Mouse (Mus musculus): ENCODE results near the gene Tor4a. TPM values are rescaled to one million over a fixed set of nuclear protein-coding genes. Genes with fewer than 3 reads are reported as not detected.

The Tor4a gene
- polyA plus RNA-seq, 1 experiment from 2014 or later, result 3.1 TPM

DNA sequence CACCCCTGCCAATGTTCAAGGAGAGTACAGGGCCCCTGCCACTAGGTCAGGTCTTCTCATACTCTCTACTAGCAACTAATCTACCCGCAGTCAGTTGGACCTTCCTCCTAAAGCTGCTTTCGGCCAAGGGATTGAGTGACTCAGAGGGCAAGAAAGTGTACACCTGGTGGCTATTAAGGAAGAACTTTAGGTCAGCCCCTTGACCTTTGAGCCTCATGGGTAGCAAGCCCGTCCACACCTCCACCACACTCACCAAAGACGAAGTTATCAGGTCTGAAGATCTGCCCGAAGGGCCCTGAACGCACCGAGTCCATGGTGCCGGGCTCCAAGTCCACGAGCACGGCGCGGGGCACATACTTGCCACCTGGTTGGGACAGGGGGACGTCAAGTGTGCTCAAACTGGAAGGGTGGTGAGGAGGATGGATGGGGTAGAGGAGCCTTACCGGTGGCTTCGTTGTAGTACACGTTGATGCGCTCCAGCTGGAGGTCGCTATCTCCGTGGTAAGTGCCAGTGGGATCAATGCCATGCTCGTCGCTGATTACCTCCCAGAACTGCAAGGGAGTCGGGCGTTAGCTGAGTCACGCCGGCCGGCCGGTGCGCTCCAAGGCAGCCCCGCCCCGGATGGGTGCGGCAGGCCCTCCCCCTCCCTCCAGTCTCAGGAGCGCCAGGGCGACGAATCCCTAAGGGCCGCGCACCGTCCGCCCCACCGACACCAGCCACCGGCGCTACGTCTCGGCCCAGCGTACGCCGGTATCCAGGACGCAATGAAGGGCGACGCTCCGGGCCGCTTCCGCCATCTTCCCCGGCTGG is 27.2 kb upstream of the Tor4a start:
- DNase-seq (ENCODE audit: low spot score), result peak; percentile 36
- peak overlapping the region; percentile 93 for H3K4me2 ChIP-seq (ENCODE audit: low read depth, severe bottlenecking)
- 1% methylated on average over 53 of the region's 53 CpGs for WGBS
- H3K9me3 ChIP-seq (ENCODE audit: control insufficient read depth, low read length), result no peaks in the 10 kb centered on the region
- ATAC-seq (ENCODE audit: insufficient number of reproducible peaks, low FRiP score, low TSS enrichment, low read depth), result peak; percentile 16
- peak overlapping the region; percentile 82 for H3K9ac ChIP-seq (ENCODE audit: low read length)
- no peaks in the 10 kb centered on the region for H3K27me3 ChIP-seq (ENCODE audit: control insufficient read depth, insufficient read depth, low read length)
- peaks cover 8% of the 10 kb centered on the region for H3K4me1 ChIP-seq (ENCODE audit: control insufficient read depth, insufficient read depth, low read length)
- H3K27ac ChIP-seq (replicated peaks; ENCODE audit: low read depth, low read length), result peak overlapping the region; percentile 88
- peaks cover 2% of the 10 kb centered on the region; the same call in 1 of the 2 replicates for H3K36me3 ChIP-seq (ENCODE audit: control insufficient read depth, insufficient read depth, low read length)
- H3K4me3 ChIP-seq (ENCODE audit: low read depth, low read length), result peak overlapping the region; percentile 85

DNA sequence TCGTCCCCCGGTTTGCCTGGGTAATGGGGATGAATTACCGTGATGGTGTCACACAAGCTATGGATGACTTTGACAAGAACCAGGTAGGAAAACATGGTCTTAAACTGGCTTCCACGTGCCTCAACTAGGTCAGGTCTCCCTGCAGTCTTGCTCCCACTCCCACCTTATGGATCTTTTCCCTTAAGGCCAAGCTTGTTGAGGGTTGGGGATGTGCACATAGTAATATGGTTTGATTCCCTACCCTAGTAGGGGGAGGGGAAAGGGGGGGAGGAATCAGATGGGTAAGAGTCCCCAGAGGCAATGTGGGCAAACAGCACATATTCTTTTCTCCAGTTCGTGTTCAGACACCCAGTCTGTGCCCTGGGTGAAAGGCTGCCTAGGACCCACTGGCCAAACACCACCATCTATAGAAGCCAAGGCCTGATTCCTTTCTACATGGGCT is 24.7 kb upstream of the Tor4a start:
- no peak overlapping the region for H3K9ac ChIP-seq (ENCODE audit: low read length)
- peaks cover 8% of the 10 kb centered on the region for H3K4me1 ChIP-seq (ENCODE audit: control insufficient read depth, insufficient read depth, low read length)
- no peak overlapping the region for H3K27ac ChIP-seq (replicated peaks; ENCODE audit: low read depth, low read length)
- peaks cover 2% of the 10 kb centered on the region; the same call in 1 of the 2 replicates for H3K36me3 ChIP-seq (ENCODE audit: control insufficient read depth, insufficient read depth, low read length)
- no peaks in the 10 kb centered on the region for H3K9me3 ChIP-seq (ENCODE audit: control insufficient read depth, low read length)
- no peak for ATAC-seq (ENCODE audit: insufficient number of reproducible peaks, low FRiP score, low TSS enrichment, low read depth)
- H3K4me3 ChIP-seq (ENCODE audit: low read depth, low read length), result no peak overlapping the region
- WGBS, result 69% methylated on average over 5 of the region's 5 CpGs
- no peak for DNase-seq (ENCODE audit: low spot score)
- H3K27me3 ChIP-seq (ENCODE audit: control insufficient read depth, insufficient read depth, low read length), result no peaks in the 10 kb centered on the region
- no peak overlapping the region for H3K4me2 ChIP-seq (ENCODE audit: low read depth, severe bottlenecking)

DNA sequence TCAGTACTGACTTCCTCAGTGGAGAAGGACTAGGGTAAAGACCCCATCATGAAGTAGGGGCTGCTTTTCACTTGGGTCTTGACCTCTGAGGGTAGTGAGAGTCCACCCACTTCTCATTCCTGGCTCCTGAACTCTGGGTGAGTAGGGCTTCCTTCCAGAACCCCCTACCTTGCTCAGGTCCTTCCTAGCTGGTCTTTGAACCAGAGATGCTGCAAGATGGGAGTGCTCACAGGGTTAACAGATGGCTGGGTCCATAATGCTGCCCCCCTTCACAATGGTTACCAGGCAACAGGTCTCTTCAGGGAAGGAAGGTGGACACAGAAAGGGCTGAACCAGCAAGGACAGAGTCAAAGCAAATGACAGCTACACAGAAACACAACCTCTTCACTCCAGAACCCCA is 21.8 kb upstream of the Tor4a start, which contains the start of gene Fam166a:
TSS of gene Fam166a (plus strand) at position 301 of the 400 bp plus-strand sequence.
- peaks cover 3% of the 10 kb centered on the region; the same call in 1 of the 2 replicates for H3K4me1 ChIP-seq (ENCODE audit: control insufficient read depth, insufficient read depth, low read length)
- no peak within 1 kb of the TSS for H3K4me2 ChIP-seq (ENCODE audit: low read depth, severe bottlenecking)
- DNase-seq (ENCODE audit: low spot score) (no peak), ATAC-seq (ENCODE audit: insufficient number of reproducible peaks, low FRiP score, low TSS enrichment, low read depth) (no peak)
- no peak within 1 kb of the TSS for H3K4me3 ChIP-seq (ENCODE audit: low read depth, low read length)
- no peak within 1 kb of the TSS for H3K9ac ChIP-seq (ENCODE audit: low read length)
- H3K27ac ChIP-seq (replicated peaks; ENCODE audit: low read depth, low read length), result no peak within 1 kb of the TSS
- H3K36me3 ChIP-seq (ENCODE audit: control insufficient read depth, insufficient read depth, low read length), result peaks cover 2% of the 10 kb centered on the region; the same call in 1 of the 2 replicates
- no peaks in the 10 kb centered on the region for H3K9me3 ChIP-seq (ENCODE audit: control insufficient read depth, low read length)
- no peaks in the 10 kb centered on the region for H3K27me3 ChIP-seq (ENCODE audit: control insufficient read depth, insufficient read depth, low read length)

DNA sequence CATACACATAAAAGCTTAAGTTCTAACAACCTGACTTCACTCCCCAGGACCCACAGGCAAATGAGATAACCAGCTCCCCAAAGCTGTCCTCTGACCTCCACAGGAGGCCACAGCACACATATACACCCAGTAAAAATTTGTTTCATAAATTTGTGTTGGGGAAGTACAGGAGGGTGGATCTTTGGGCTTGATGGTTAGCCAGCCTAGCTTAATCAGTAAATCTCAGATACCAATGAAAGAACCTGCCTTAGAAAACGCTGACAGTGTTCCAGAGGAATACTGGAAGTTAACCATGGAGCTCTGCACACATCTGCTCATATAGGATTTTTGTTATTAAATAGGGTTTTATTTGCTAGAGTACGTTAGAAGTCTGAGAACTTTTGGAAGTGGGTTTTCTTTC is 21.0 kb upstream of the Tor4a start:
- H3K27me3 ChIP-seq (ENCODE audit: control insufficient read depth, insufficient read depth, low read length), result no peaks in the 10 kb centered on the region
- no peaks in the 10 kb centered on the region for H3K9me3 ChIP-seq (ENCODE audit: control insufficient read depth, low read length)
- WGBS, result 60% methylated on average over 2 of the region's 2 CpGs
- no peak for DNase-seq (ENCODE audit: low spot score)
- H3K4me1 ChIP-seq (ENCODE audit: control insufficient read depth, insufficient read depth, low read length), result no peaks in the 10 kb centered on the region
- no peak overlapping the region for H3K4me3 ChIP-seq (ENCODE audit: low read depth, low read length)
- no peak overlapping the region for H3K27ac ChIP-seq (replicated peaks; ENCODE audit: low read depth, low read length)
- no peak for ATAC-seq (ENCODE audit: insufficient number of reproducible peaks, low FRiP score, low TSS enrichment, low read depth)
- no peak overlapping the region for H3K4me2 ChIP-seq (ENCODE audit: low read depth, severe bottlenecking)
- H3K36me3 ChIP-seq (ENCODE audit: control insufficient read depth, insufficient read depth, low read length), result peaks cover 2% of the 10 kb centered on the region; the same call in 1 of the 2 replicates
- H3K9ac ChIP-seq (ENCODE audit: low read length), result no peak overlapping the region

DNA sequence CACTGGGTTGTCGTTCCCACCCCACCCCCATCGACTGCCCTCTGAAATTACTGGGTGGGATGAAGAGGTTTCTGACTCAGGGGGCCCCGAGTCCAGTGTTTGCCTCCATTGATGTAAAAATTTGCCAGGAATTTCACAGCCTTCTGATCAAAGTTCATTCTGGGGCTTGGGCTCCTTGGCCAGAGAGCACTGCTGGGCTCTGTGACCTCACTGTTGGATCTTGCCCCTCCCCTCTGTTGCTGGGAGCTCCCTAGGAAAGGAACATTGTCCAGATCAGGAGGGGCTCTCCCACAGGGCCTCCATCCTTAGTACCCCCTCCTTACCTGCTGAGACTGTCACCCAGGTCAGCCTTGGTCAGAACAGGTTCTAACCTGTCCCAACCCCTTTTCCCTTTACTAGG is 17.8 kb upstream of the Tor4a start, which contains the start of gene Stpg3:
TSS of gene Stpg3 (minus strand) at position 194 of the 400 bp plus-strand sequence.
- Histone ChIP-seq H3K4me1 (ENCODE audit: control insufficient read depth, insufficient read depth, low read length) (peaks cover 10% of the 10 kb centered on the region), H3K9ac (ENCODE audit: low read length) (no peak within 1 kb of the TSS), H3K4me3 (ENCODE audit: low read depth, low read length) (no peak within 1 kb of the TSS), H3K4me2 (ENCODE audit: low read depth, severe bottlenecking) (no peak within 1 kb of the TSS), H3K27me3 (ENCODE audit: control insufficient read depth, insufficient read depth, low read length) (no peaks in the 10 kb centered on the region), H3K27ac (replicated peaks; ENCODE audit: low read depth, low read length) (no peak within 1 kb of the TSS), H3K36me3 (ENCODE audit: control insufficient read depth, insufficient read depth, low read length) (no peaks in the 10 kb centered on the region), H3K9me3 (ENCODE audit: control insufficient read depth, low read length) (no peaks in the 10 kb centered on the region)
- DNase-seq (ENCODE audit: low spot score) (no peak), ATAC-seq (ENCODE audit: insufficient number of reproducible peaks, low FRiP score, low TSS enrichment, low read depth) (no peak)
- 82% methylated on average over 3 of the region's 3 CpGs for WGBS

DNA sequence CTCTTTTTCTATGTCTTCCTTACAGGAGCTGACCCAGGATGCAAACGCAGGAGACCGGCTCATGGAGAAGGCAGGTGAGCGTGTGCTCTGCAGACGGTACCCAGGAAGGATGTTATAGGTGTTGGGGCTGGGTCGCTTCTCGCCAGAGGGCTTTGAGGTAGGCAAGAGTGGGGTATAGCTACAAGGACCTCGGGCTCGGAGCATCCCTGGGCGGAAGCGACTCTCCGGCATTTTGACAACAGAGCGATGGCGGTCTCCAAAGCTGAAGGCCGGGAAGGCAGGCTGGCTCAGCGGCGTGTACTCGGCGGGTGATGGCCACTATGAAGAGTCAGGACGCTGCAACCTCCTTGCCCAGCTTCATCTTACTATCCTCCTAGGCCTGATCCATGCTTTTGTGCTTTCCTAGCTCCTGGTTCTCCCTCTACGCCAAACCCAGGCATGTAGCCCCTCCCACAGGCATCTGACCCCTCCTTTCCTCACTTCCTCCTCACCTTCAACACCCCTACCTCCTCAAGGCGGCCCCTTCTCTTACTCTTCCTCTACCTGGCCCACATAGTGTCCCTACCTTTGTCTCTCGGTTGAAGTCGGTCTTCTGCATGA is 16.7 kb upstream of the Tor4a start:
- H3K36me3 ChIP-seq (ENCODE audit: control insufficient read depth, insufficient read depth, low read length), result 0 out of 2 replicates have a peak, but pooled peaks cover 2% of the 10 kb centered on the region
- H3K9me3 ChIP-seq (ENCODE audit: control insufficient read depth, low read length), result no peaks in the 10 kb centered on the region
- H3K4me1 ChIP-seq (ENCODE audit: control insufficient read depth, insufficient read depth, low read length), result peaks cover 10% of the 10 kb centered on the region
- WGBS, result 65% methylated on average over 23 of the region's 23 CpGs
- H3K27me3 ChIP-seq (ENCODE audit: control insufficient read depth, insufficient read depth, low read length), result no peaks in the 10 kb centered on the region
- H3K4me3 ChIP-seq (ENCODE audit: low read depth, low read length), result no peak overlapping the region
- DNase-seq (ENCODE audit: low spot score) (no peak), ATAC-seq (ENCODE audit: insufficient number of reproducible peaks, low FRiP score, low TSS enrichment, low read depth) (no peak)
- H3K4me2 ChIP-seq (ENCODE audit: low read depth, severe bottlenecking), result no peak overlapping the region
- H3K9ac ChIP-seq (ENCODE audit: low read length), result no peak overlapping the region
- no peak overlapping the region for H3K27ac ChIP-seq (replicated peaks; ENCODE audit: low read depth, low read length)

DNA sequence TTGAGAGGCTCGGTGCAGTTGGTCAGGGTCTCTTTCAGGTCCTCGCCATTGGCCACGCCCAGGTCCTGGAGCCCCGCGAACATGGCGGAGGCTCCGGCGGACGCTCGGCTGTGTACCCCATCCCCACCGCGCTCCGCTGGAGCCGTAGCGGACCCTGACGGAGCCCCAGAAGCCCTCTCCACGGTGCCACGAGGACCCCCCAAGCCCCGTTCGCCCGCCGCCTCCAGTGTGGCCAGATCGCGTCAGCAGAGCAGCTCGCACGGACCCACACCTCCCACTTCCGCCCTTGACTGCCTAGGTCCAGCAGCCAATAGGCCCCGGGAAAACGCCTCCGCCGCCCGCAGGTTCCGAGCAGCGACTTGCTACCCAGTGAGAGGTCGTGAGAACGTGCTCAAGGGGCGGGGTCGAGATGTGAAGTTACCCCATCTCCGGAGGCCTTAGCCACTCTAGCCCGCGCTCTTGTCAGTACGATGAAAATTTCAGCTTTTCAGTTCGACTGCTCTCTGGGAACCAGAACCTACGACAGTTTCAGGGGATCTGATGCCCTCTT is 14.5 kb upstream of the Tor4a start, which contains the start of gene Nelfb:
TSS of gene Nelfb (minus strand) at position 369 of the 550 bp plus-strand sequence.
- Histone ChIP-seq H3K9me3 (ENCODE audit: control insufficient read depth, low read length) (no peaks in the 10 kb centered on the region), H3K36me3 (ENCODE audit: control insufficient read depth, insufficient read depth, low read length) (peaks cover 7% of the 10 kb centered on the region; the same call in 1 of the 2 replicates), H3K4me1 (ENCODE audit: control insufficient read depth, insufficient read depth, low read length) (peaks cover 10% of the 10 kb centered on the region), H3K9ac (ENCODE audit: low read length) (peak within 1 kb of the TSS; percentile 85), H3K4me3 (ENCODE audit: low read depth, low read length) (peak within 1 kb of the TSS; percentile 91), H3K27me3 (ENCODE audit: control insufficient read depth, insufficient read depth, low read length) (no peaks in the 10 kb centered on the region), H3K4me2 (ENCODE audit: low read depth, severe bottlenecking) (peak within 1 kb of the TSS; percentile 92), H3K27ac (replicated peaks; ENCODE audit: low read depth, low read length) (peak within 1 kb of the TSS; percentile 83)
- under 1% methylated on average over 44 of the region's 44 CpGs for WGBS
- ATAC-seq (ENCODE audit: insufficient number of reproducible peaks, low FRiP score, low TSS enrichment, low read depth), result peak; percentile 92
- DNase-seq (ENCODE audit: low spot score), result peak; percentile 95

DNA sequence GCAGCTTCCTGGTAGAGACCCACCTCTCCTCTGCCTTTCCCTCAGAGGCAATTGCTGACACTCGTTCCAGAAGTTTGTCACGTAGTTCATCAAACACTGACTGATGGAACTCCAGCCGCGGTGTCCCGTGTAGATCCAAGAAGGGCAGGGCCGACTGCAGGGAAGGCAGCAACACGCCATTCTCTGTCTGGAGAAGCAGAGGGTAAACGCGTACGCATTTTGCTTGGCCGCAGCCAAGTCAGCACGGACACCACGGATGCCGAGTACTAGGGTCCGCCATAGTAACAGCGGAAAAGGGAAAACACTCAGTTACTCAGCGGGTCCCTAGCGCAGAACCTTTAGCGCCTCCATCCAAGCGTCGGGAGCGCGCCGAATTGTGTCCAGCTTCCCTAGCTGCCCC is 14.0 kb upstream of the Tor4a start:
- WGBS, result under 1% methylated on average over 24 of the region's 24 CpGs
- H3K9ac ChIP-seq (ENCODE audit: low read length), result peak overlapping the region; percentile 85
- H3K36me3 ChIP-seq (ENCODE audit: control insufficient read depth, insufficient read depth, low read length), result peaks cover 10% of the 10 kb centered on the region
- no peaks in the 10 kb centered on the region for H3K9me3 ChIP-seq (ENCODE audit: control insufficient read depth, low read length)
- no peaks in the 10 kb centered on the region for H3K27me3 ChIP-seq (ENCODE audit: control insufficient read depth, insufficient read depth, low read length)
- no peak; the same call in 1 of the 2 replicates for ATAC-seq (ENCODE audit: insufficient number of reproducible peaks, low FRiP score, low TSS enrichment, low read depth)
- DNase-seq (ENCODE audit: low spot score), result no peak
- H3K4me3 ChIP-seq (ENCODE audit: low read depth, low read length), result peak overlapping the region; percentile 91
- peak overlapping the region; percentile 92 for H3K4me2 ChIP-seq (ENCODE audit: low read depth, severe bottlenecking)
- peaks cover 10% of the 10 kb centered on the region for H3K4me1 ChIP-seq (ENCODE audit: control insufficient read depth, insufficient read depth, low read length)
- peak overlapping the region; percentile 83 for H3K27ac ChIP-seq (replicated peaks; ENCODE audit: low read depth, low read length)
